Mouse (Mus musculus): ENCODE data around the gene Cog8. TPM values are rescaled to one million over a fixed set of nuclear protein-coding genes. Genes with fewer than 3 reads are reported as not detected.
A peak's percentile ranks its signal among the peaks of the same experiment; 100 is the strongest.

Cog8 gene
- polyA plus RNA-seq, 1 experiment from 2014 or later: 15.6 TPM

DNA sequence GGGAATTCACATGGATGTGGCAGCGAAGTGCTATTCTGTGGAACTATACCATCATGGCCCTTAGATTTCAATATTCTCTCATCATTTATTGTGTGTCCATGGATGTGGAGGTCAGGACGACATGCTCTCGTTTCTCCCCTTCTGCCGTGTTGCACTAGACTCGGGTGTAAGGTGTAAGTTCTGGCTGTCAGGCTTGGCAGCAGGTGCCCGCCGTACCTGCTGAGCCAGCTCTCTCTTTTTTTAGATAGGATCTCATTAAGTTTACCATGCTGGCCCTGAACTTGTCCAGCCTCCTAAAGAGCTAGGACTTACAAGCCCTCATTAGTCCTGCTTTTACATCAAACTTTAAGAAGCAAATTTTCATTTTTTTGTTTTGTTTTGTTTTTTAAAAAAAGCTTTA lies 34.0 kb upstream of the Cog8 start:
- H3K9ac ChIP-seq (replicated peaks): no peak overlapping the region
- WGBS (ENCODE audit: insufficient replicate concordance): 94% methylated on average over 7 of the region's 7 CpGs
- ATAC-seq (no peak), DNase-seq (no peak)
- TF ChIP-seq CTCF (IDR thresholded peaks at IDR 0.05; ENCODE audit: low read depth) (no peak), EP300 (IDR thresholded peaks at IDR 0.05; ENCODE audit: low read depth) (no peak)
- H3K36me3 ChIP-seq (replicated peaks; ENCODE audit: insufficient read depth, low read length): peaks cover 22% of the 10 kb centered on the region
- H3K27me3 ChIP-seq (ENCODE audit: insufficient read depth, low read length): no peaks in the 10 kb centered on the region
- no peak overlapping the region for H3K4me3 ChIP-seq (ENCODE audit: low read depth, low read length)
- H3K4me2 ChIP-seq (ENCODE audit: low read depth, low read length): no peak overlapping the region
- no peak overlapping the region for H3K27ac ChIP-seq (ENCODE audit: low read depth)
- H3K9me3 ChIP-seq (ENCODE audit: low read length): no peaks in the 10 kb centered on the region
- H3K4me1 ChIP-seq (ENCODE audit: insufficient read depth): peaks cover 9% of the 10 kb centered on the region

GRCm38 (mm10) chr8:107088526-107089063 lies 32.1 kb upstream of the Cog8 start:
- TF ChIP-seq CTCF (IDR thresholded peaks at IDR 0.05; ENCODE audit: low read depth): no peak
- no peak for TF ChIP-seq EP300 (IDR thresholded peaks at IDR 0.05; ENCODE audit: low read depth)
- WGBS (ENCODE audit: insufficient replicate concordance): 88% methylated on average over 5 of the region's 5 CpGs
- H3K36me3 ChIP-seq (replicated peaks; ENCODE audit: insufficient read depth, low read length): peaks cover 23% of the 10 kb centered on the region

DNA sequence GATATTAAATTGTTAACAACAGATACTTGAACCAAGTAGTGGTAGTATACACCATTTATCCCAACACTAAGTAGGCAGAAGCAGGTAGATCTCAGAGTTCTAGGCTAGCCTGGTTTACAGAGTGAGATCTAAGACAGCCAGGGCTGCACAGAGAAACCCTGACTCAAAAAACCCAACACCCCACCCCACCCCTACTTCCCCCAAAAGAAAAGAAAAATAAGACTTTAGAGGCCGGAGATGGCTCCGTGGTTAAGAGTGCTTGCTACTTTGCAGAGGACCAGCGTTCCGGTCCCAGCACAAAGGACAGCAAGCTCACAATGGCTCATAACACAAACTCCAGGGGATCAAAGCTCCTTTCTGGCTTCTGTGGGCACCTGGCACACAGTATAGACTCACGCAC lies 29.5 kb upstream of the Cog8 start:
- Histone ChIP-seq H3K4me3 (ENCODE audit: low read depth, low read length) (no peak overlapping the region), H3K27ac (ENCODE audit: low read depth) (no peak overlapping the region), H3K9me3 (ENCODE audit: low read length) (no peaks in the 10 kb centered on the region), H3K4me2 (ENCODE audit: low read depth, low read length) (no peak overlapping the region), H3K36me3 (replicated peaks; ENCODE audit: insufficient read depth, low read length) (peaks cover 24% of the 10 kb centered on the region), H3K27me3 (ENCODE audit: insufficient read depth, low read length) (no peaks in the 10 kb centered on the region), H3K9ac (replicated peaks) (no peak overlapping the region), H3K4me1 (ENCODE audit: insufficient read depth) (no peaks in the 10 kb centered on the region)
- no peak for DNase-seq
- ATAC-seq: no peak
- TF ChIP-seq EP300 (IDR thresholded peaks at IDR 0.05; ENCODE audit: low read depth) (no peak), CTCF (IDR thresholded peaks at IDR 0.05; ENCODE audit: low read depth) (no peak)
- 92% methylated on average over 5 of the region's 5 CpGs for WGBS (ENCODE audit: insufficient replicate concordance)

More at GRCm38 (mm10) chr8:107088526-107089063, 32.1 kb upstream of the Cog8 start:
- Histone ChIP-seq H3K4me1 (ENCODE audit: insufficient read depth) (no peaks in the 10 kb centered on the region), H3K9ac (replicated peaks) (no peak overlapping the region), H3K27ac (ENCODE audit: low read depth) (no peak overlapping the region), H3K4me3 (ENCODE audit: low read depth, low read length) (no peak overlapping the region), H3K27me3 (ENCODE audit: insufficient read depth, low read length) (no peaks in the 10 kb centered on the region), H3K4me2 (ENCODE audit: low read depth, low read length) (no peak overlapping the region), H3K9me3 (ENCODE audit: low read length) (no peaks in the 10 kb centered on the region)
- no peak for ATAC-seq
- no peak for DNase-seq

DNA sequence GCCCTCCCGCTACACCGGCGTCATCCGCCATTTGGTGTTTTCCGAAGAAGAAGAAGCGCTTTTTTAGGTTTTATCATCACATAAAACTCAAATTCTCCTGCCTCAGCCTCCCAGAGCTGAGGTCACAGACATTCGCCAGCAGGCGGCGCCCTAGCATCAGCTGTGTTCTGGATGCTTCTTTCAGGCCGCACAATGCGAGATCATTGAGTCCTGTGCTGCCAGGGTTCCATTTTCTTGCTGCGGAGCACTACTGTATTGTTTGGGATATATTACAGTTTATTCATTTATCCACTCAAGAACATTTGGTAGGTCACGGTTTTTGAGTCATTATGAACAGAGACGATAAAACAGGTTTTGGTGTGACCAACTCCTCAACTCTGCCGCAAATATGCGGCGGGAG lies 28.9 kb upstream of the Cog8 start:
- TF ChIP-seq CTCF (IDR thresholded peaks at IDR 0.05; ENCODE audit: low read depth) (peak; percentile 63), EP300 (IDR thresholded peaks at IDR 0.05; ENCODE audit: low read depth) (no peak)
- WGBS (ENCODE audit: insufficient replicate concordance): 94% methylated on average over 17 of the region's 17 CpGs
- Histone ChIP-seq H3K4me1 (ENCODE audit: insufficient read depth) (no peaks in the 10 kb centered on the region), H3K4me3 (ENCODE audit: low read depth, low read length) (no peak overlapping the region), H3K9me3 (ENCODE audit: low read length) (no peaks in the 10 kb centered on the region), H3K36me3 (replicated peaks; ENCODE audit: insufficient read depth, low read length) (peaks cover 28% of the 10 kb centered on the region), H3K9ac (replicated peaks) (no peak overlapping the region), H3K27me3 (ENCODE audit: insufficient read depth, low read length) (no peaks in the 10 kb centered on the region), H3K27ac (ENCODE audit: low read depth) (no peak overlapping the region), H3K4me2 (ENCODE audit: low read depth, low read length) (no peak overlapping the region)
- no peak for ATAC-seq
- DNase-seq: peak; percentile 34

GRCm38 (mm10) chr8:107076239-107076888 lies 19.9 kb upstream of the Cog8 start:
- ATAC-seq (no peak), DNase-seq (no peak)
- H3K27me3 ChIP-seq (ENCODE audit: insufficient read depth, low read length): no peaks in the 10 kb centered on the region
- no peak overlapping the region for H3K4me3 ChIP-seq (ENCODE audit: low read depth, low read length)
- no peak overlapping the region for H3K9ac ChIP-seq (replicated peaks)
- H3K36me3 ChIP-seq (replicated peaks; ENCODE audit: insufficient read depth, low read length): peaks cover 69% of the 10 kb centered on the region
- H3K27ac ChIP-seq (ENCODE audit: low read depth): no peak overlapping the region
- WGBS (ENCODE audit: insufficient replicate concordance): 83% methylated on average over 7 of the region's 7 CpGs
- no peaks in the 10 kb centered on the region for H3K4me1 ChIP-seq (ENCODE audit: insufficient read depth)
- TF ChIP-seq CTCF (IDR thresholded peaks at IDR 0.05; ENCODE audit: low read depth): no peak
- TF ChIP-seq EP300 (IDR thresholded peaks at IDR 0.05; ENCODE audit: low read depth): no peak
- H3K4me2 ChIP-seq (ENCODE audit: low read depth, low read length): no peak overlapping the region
- no peaks in the 10 kb centered on the region for H3K9me3 ChIP-seq (ENCODE audit: low read length)

DNA sequence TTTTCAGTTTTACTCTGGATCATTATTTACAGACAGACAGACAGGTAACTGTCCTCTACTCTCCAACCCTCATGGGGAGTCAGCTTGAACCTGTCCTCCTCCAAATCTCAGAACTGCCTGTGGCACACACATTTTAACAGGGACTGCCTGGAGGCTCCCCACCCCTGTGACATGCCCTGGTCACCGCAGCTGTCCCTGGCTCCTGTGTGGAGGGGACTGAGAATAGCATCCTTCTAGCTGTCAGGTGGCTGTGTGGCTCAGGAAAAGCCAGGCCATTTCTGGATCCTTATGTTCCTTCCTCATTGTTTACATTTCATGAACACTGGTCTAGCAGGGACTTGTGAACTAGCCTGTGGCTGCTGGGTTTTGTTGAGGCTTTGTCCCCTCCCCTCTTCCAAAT lies 17.6 kb upstream of the Cog8 start:
- H3K27ac ChIP-seq (ENCODE audit: low read depth): no peak overlapping the region
- no peak overlapping the region for H3K9ac ChIP-seq (replicated peaks)
- peaks cover 63% of the 10 kb centered on the region for H3K36me3 ChIP-seq (replicated peaks; ENCODE audit: insufficient read depth, low read length)
- no peaks in the 10 kb centered on the region for H3K27me3 ChIP-seq (ENCODE audit: insufficient read depth, low read length)
- no peak overlapping the region for H3K4me3 ChIP-seq (ENCODE audit: low read depth, low read length)
- no peaks in the 10 kb centered on the region for H3K4me1 ChIP-seq (ENCODE audit: insufficient read depth)
- WGBS (ENCODE audit: insufficient replicate concordance): 90% methylated on average over 1 of the region's 1 CpGs
- TF ChIP-seq CTCF (IDR thresholded peaks at IDR 0.05; ENCODE audit: low read depth): no peak
- TF ChIP-seq EP300 (IDR thresholded peaks at IDR 0.05; ENCODE audit: low read depth): no peak
- ATAC-seq (no peak), DNase-seq (no peak)
- no peak overlapping the region for H3K4me2 ChIP-seq (ENCODE audit: low read depth, low read length)
- H3K9me3 ChIP-seq (ENCODE audit: low read length): no peaks in the 10 kb centered on the region

Measured in liver, postnatal 0 days (tissue).